Mouse (Mus musculus) intestine, postnatal 0 days (tissue): ENCODE results near the gene Gtf3c6. TPM values are rescaled to one million over a fixed set of nuclear protein-coding genes. Genes with fewer than 3 reads are reported as not detected.

ENCODE experiments used
- ATAC-seq: fragments of 200-750 bp; cut with Nextera tagmentation; 2 replicates; pipeline ENCODE4 v1.8.0; 2017; ENCODE audit warnings: mild to moderate bottlenecking, moderate TSS enrichment, moderate library complexity
- H3K27ac ChIP-seq: fragments of 300-500 bp; sonication (generic); 2 replicates; pipeline ENCODE4 v1.5.1; 2014; ENCODE audit warnings: mild to moderate bottlenecking, low read depth, low read length, moderate library complexity
- H3K27me3 ChIP-seq: fragments of 300-500 bp; sonication (generic); replicated peaks from 2 replicates; pipeline ENCODE4 v1.6.1; 2014; ENCODE audit warnings: low read length, mixed read lengths; ENCODE audit not compliant: control insufficient read depth, insufficient read depth
- H3K36me3 ChIP-seq: fragments of 300-500 bp; sonication (generic); 2 replicates; pipeline ENCODE4 v1.6.1; 2014; ENCODE audit warnings: mild to moderate bottlenecking, moderate library complexity; ENCODE audit not compliant: control insufficient read depth, insufficient read depth
- H3K4me1 ChIP-seq: fragments of 300-500 bp; sonication (generic); replicated peaks from 2 replicates; pipeline ENCODE4 v1.6.1; 2014; ENCODE audit warnings: antibody characterized with exemption, low read length, mixed read lengths; ENCODE audit not compliant: control insufficient read depth, insufficient read depth
- H3K4me2 ChIP-seq: fragments of 300-500 bp; sonication (generic); replicated peaks from 2 replicates; pipeline ENCODE4 v1.6.1; 2014; ENCODE audit warnings: low read depth, mild to moderate bottlenecking, moderate library complexity
- H3K4me3 ChIP-seq: fragments of 300-500 bp; sonication (generic); 2 replicates; pipeline ENCODE4 v1.5.1; 2014; ENCODE audit warnings: low read depth, low read length
- H3K9ac ChIP-seq: fragments of 300-500 bp; sonication (generic); 2 replicates; pipeline ENCODE4 v1.6.1; 2014; ENCODE audit warnings: mild to moderate bottlenecking, low read depth, low read length
- H3K9me3 ChIP-seq: fragments of 300-500 bp; sonication (generic); 2 replicates; pipeline ENCODE4 v1.6.1; 2016; ENCODE audit warnings: mixed run types; ENCODE audit not compliant: control insufficient read depth
- CTCF ChIP-seq: sonication (generic); IDR thresholded peaks from 2 replicates; pipeline ENCODE4 v1.5.1; 2016; ENCODE audit warnings: low read depth, mild to moderate bottlenecking, control low read depth, antibody characterized with exemption, moderate library complexity
- WGBS: fragments of 180-500 bp; shearing (Covaris S2); extraction: QIAGEN DNeasy Blood & Tissue Kit; methylation state at CpG from one replicate; pipeline ENCODE4 v1.1.7; 2014; 5-methylcytosine and 5-hydroxymethylcytosine counted together
- polyA plus RNA-seq: library from polyadenylated mRNA; unstranded; fragments of >200 nt; fragmentation: Nextera tagmentation; extraction: Ambion mirVana; gene quantifications from 2 replicates; pipeline ENCODE4 v1.2.1, GENCODE M21; 2015

Gtf3c6 gene
- polyA plus RNA-seq, 1 experiment from 2014 or later, result 50.7 TPM

- Histone ChIP-seq H3K27me3 (no peaks in the 10 kb centered on the region), H3K36me3 (peaks cover 8% of the 10 kb centered on the region; the same call in 1 of the 2 replicates), H3K4me2 (no peak overlapping the region), H3K27ac (no peak overlapping the region), H3K9ac (no peak overlapping the region), H3K9me3 (no peaks in the 10 kb centered on the region), H3K4me3 (no peak overlapping the region), H3K4me1 (no peaks in the 10 kb centered on the region)
- ATAC-seq, result no peak
- WGBS, result 82% methylated on average over 6 of the region's 6 CpGs
- no peak for TF ChIP-seq CTCF
Observed at GRCm38 (mm10) chr10:40292640-40293039, 34.7 kb upstream of the Gtf3c6 start.

DNA sequence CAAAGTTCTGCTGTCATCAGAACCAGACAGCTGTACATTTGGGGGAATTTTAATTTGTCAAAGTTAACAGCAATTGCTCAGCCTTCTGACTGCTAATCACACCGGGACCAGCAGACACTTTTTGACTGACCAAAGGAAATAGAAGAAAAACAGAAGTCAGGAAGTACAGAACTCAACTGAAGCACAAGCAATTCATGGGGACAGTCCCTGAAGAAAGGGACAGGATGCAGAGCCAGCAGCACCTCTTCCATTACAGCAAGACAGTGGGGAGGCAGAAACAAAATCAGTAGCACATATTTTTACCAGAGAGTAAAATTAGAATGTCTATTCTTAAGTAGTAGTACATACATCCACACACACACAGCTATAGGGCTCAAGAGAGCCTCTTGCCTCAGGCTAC, 28.9 kb upstream of the Gtf3c6 start:
- Histone ChIP-seq H3K4me1 (no peaks in the 10 kb centered on the region), H3K4me3 (no peak overlapping the region), H3K4me2 (no peak overlapping the region), H3K36me3 (peaks cover 7% of the 10 kb centered on the region), H3K27me3 (no peaks in the 10 kb centered on the region), H3K9ac (no peak overlapping the region), H3K9me3 (no peaks in the 10 kb centered on the region), H3K27ac (no peak overlapping the region)
- no peak for TF ChIP-seq CTCF
- WGBS, result 79% methylated on average over 1 of the region's 1 CpGs
- no peak for ATAC-seq

DNA sequence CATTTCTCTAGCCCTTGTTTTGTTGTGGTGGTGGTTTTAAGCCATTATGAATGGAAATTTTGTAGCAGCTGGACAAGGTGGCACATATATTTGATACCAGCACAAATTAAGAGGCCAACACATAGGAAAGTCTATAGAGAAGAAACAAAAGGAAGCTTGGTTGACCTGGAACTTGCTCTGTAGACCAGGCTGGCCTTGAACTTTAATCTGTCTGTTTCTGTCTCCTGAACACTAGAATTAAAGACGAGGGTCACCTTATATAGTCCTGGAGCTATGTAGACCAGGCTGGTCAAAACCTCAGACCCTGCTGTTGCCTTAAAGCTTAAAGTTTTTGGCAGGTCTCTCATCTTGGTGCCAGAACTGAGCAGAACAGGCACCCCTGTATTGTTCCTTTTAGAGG, 27.7 kb upstream of the Gtf3c6 start:
- TF ChIP-seq CTCF, result no peak
- Histone ChIP-seq H3K36me3 (peaks cover 4% of the 10 kb centered on the region; the same call in 1 of the 2 replicates), H3K27ac (no peak overlapping the region), H3K9me3 (no peaks in the 10 kb centered on the region), H3K4me2 (no peak overlapping the region), H3K4me3 (no peak overlapping the region), H3K27me3 (no peaks in the 10 kb centered on the region), H3K9ac (no peak overlapping the region), H3K4me1 (no peaks in the 10 kb centered on the region)
- no peak for ATAC-seq
- 86% methylated on average over 1 of the region's 1 CpGs for WGBS

DNA sequence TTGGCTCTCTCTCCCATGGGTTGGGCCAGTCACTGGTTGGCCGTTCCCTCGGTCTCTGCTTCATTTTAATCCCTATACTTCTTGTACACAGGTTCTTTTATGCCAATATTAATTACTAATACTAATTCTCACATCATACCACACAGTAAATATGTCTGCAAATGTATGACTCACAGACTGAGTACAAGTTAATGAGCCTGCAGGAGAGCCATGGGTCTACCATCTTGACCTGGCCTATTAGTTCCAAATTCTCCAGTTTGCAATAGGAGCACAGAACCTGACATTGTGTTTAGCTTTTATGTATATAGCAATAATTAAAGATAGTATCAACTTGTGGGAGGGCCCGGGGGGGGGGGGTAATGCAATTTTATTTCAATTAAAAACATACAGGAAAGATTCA, 27.1 kb upstream of the Gtf3c6 start:
- no peaks in the 10 kb centered on the region for H3K27me3 ChIP-seq
- WGBS, result 91% methylated on average over 3 of the region's 3 CpGs
- H3K4me3 ChIP-seq, result no peak overlapping the region
- no peak for TF ChIP-seq CTCF
- H3K27ac ChIP-seq, result no peak overlapping the region
- H3K9ac ChIP-seq, result no peak overlapping the region
- ATAC-seq, result no peak
- no peak overlapping the region for H3K4me2 ChIP-seq
- H3K9me3 ChIP-seq, result no peaks in the 10 kb centered on the region
- peaks cover 4% of the 10 kb centered on the region; the same call in 1 of the 2 replicates for H3K36me3 ChIP-seq
- H3K4me1 ChIP-seq, result no peaks in the 10 kb centered on the region

DNA sequence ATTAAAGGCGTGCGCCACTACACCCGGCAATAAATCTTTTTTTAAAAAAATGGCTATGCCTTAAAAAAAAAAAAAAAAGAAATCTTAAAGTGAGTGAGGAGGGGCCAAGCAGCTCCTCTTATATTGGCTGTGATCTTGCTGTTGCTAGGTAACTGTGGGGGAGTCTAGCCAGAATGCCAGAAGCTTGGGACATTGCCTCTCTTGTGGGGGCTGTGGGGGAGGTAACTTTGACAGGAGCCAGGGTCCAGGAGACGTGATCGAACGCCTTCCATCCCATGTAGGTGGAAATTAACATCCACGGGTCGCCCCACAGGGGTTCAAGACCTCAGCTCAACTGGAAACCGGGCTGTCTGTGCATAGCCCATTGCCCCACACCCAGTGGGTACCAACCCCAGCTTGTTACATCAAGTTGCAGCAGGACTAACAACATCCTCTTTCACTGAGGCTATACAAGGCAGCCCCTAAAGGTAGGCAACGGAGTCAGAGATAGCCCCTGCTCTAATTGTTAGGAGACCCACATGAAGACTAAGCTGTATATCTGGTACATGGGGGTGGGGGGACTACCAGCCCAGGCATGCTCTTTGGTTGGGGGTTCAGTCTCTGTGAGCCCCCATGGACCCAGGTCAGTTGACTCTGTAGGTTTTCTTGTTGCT, 26.4 kb upstream of the Gtf3c6 start:
- no peaks in the 10 kb centered on the region for H3K4me1 ChIP-seq
- TF ChIP-seq CTCF, result no peak
- H3K4me2 ChIP-seq, result no peak overlapping the region
- H3K9ac ChIP-seq, result no peak overlapping the region
- H3K27ac ChIP-seq, result no peak overlapping the region
- no peaks in the 10 kb centered on the region for H3K9me3 ChIP-seq
- no peaks in the 10 kb centered on the region for H3K27me3 ChIP-seq
- peaks cover 4% of the 10 kb centered on the region; the same call in 1 of the 2 replicates for H3K36me3 ChIP-seq
- 90% methylated on average over 10 of the region's 10 CpGs for WGBS
- no peak for ATAC-seq
- H3K4me3 ChIP-seq, result no peak overlapping the region

- H3K9me3 ChIP-seq, result no peaks in the 10 kb centered on the region
- WGBS, result 91% methylated on average over 9 of the region's 9 CpGs
- no peak overlapping the region for H3K9ac ChIP-seq
- peaks cover 4% of the 10 kb centered on the region; the same call in 1 of the 2 replicates for H3K36me3 ChIP-seq
- TF ChIP-seq CTCF, result no peak
- H3K4me2 ChIP-seq, result no peak overlapping the region
- H3K27ac ChIP-seq, result no peak overlapping the region
- no peaks in the 10 kb centered on the region for H3K4me1 ChIP-seq
- H3K27me3 ChIP-seq, result no peaks in the 10 kb centered on the region
- H3K4me3 ChIP-seq, result no peak overlapping the region
- no peak for ATAC-seq
Observed at GRCm38 (mm10) chr10:40283636-40284035, 25.7 kb upstream of the Gtf3c6 start.
